Mouse (Mus musculus) gastrocnemius, adult 2 months (tissue): ENCODE results near the gene Retnla. TPM values are rescaled to one million over a fixed set of nuclear protein-coding genes. Genes with fewer than 3 reads are reported as not detected.
"Not testable (repeated sequence)": the region's sequence is repeated elsewhere in the genome, so short reads cannot be mapped to it uniquely, and the experiment has no call there.

Experiments used
- DNase-seq: peaks from one replicate; pipeline ENCODE4 v3.0.0; 2022
- H3K27ac ChIP-seq: fragments of 200-600 bp; 2 replicates; pipeline ENCODE4 v1.8.1; 2022; ENCODE audit warnings: mild to moderate bottlenecking
- H3K4me3 ChIP-seq: fragments of 200-600 bp; 2 replicates; pipeline ENCODE4 v1.8.1; 2022; ENCODE audit warnings: mild to moderate bottlenecking, moderate library complexity
- CTCF ChIP-seq: fragments of 200-600 bp; IDR thresholded peaks from 2 replicates; pipeline ENCODE4 v1.8.1; 2022; ENCODE audit warnings: antibody characterized with exemption, mild to moderate bottlenecking, moderate library complexity
- intact Hi-C: fragments of 180-260 bp; cut with DNase I; formaldehyde crosslinking; loops from one replicate; pipeline ENCODE4 v1.15.1; 2025
- long read RNA-seq, 2 experiments: library from polyadenylated mRNA; stranded (forward); transcript quantifications; one replicate each; pipeline ENCODE4 v2.0.0; 2021
- total RNA-seq, 2 experiments: library from RNA; stranded (reverse); gene quantifications; 2 replicates each; pipeline ENCODE4 v1.2.3; 2021

The Retnla gene
- total RNA-seq = 1 to 10 TPM; 2.8 to 8.4 TPM
- long read RNA-seq, experiment 1, partial matches to known transcripts = 0 of 1 reads
- long read RNA-seq, experiment 1, other reads (novel, unspliced or antisense) = 0 of 1 reads
- long read RNA-seq, experiment 2 = 0 reads

DNA sequence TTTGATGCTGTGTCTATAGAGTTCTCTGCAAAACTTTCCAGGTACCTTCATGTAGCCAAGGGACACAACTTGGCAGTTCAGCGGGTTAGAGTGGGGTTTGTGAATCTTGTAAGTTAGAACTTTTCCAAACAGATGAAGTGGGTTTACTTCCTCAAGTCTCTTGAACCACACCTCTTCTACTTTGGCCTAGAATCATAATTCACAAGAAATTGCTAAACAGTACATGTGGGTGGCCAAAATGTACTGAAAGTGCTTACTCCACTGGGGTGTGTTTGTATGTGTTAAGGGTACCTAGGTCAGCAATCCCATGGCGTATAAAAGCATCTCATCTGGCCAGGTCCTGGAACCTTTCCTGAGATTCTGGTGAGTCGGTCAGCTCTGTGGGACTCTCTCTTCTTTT is at the start of gene Retnla:
TSS of gene Retnla (plus strand) at position 286 of the 400 bp plus-strand sequence.
- no peak within 1 kb of the TSS for H3K4me3 ChIP-seq
- no peak for TF ChIP-seq CTCF
- no peak within 1 kb of the TSS for H3K27ac ChIP-seq
- intact Hi-C loops = no loop called here
- no peak for DNase-seq

- DNase-seq = no peak
- Histone ChIP-seq H3K4me3 (no peak overlapping the region), H3K27ac (no peak overlapping the region)
- intact Hi-C loops = no loop called here
- no peak for TF ChIP-seq CTCF
Observed at GRCm38 (mm10) chr16:48798285-48798684, 44.1 kb upstream of the Retnla start.

- Histone ChIP-seq H3K4me3 (no peak overlapping the region), H3K27ac (no peak overlapping the region)
- no peak for TF ChIP-seq CTCF
- no peak for DNase-seq
- intact Hi-C loops = no loop called here
Observed at GRCm38 (mm10) chr16:48799470-48799869, 42.9 kb upstream of the Retnla start.

DNA sequence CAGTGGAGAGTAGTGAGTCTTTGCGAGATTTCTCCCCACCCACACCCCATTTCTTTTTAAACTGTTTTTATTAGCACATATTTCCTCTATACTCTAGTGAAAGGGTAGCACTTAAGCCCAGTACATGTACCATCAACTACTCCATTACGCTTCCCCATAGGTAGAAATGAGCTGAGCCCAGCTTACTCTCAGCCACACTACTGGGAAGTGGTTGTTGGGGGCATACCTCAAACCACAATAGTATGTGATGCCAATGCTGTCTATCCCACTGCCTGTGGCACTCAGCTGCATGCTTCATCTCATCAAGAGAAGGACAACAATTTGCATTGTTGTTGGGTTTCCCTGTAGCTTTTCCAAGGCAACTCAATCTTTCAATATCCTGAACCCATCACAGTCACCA is 41.4 kb upstream of the Retnla start:
- TF ChIP-seq CTCF = no peak
- Histone ChIP-seq H3K27ac (no peak overlapping the region), H3K4me3 (no peak overlapping the region)
- DNase-seq = no peak
- intact Hi-C loops = no loop called here

GRCm38 (mm10) chr16:48805412-48805811 is 36.9 kb upstream of the Retnla start:
- TF ChIP-seq CTCF = no peak
- DNase-seq = no peak
- no peak overlapping the region for H3K27ac ChIP-seq
- H3K4me3 ChIP-seq = no peak overlapping the region
- intact Hi-C loops = no loop called here

DNA sequence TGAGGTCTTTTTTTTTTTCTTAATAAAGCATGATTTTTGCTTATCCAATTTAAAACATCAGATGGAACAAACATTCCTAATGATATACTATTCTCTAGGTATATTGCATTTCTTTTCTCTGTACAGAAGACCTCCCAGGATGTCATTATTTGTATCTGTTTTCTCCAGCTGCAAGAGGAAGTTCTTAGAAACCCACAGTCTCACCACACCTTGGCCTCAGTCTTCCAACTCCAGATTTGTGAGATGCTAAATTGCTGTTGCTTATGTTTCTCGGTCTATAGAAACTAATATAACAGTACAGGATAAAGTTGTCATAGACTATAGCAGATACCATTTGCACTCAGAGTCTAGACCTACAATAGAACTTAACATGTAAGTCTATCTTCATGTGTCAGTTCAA is 35.8 kb upstream of the Retnla start:
- TF ChIP-seq CTCF = no peak
- no peak for DNase-seq
- H3K4me3 ChIP-seq = no peak overlapping the region
- H3K27ac ChIP-seq = no peak overlapping the region
- intact Hi-C loops = no loop called here

GRCm38 (mm10) chr16:48809374-48809773 is 33.0 kb upstream of the Retnla start:
- DNase-seq = no peak
- Histone ChIP-seq H3K4me3 (no peak overlapping the region), H3K27ac (no peak overlapping the region)
- TF ChIP-seq CTCF = no peak
- intact Hi-C loops = no loop called here

DNA sequence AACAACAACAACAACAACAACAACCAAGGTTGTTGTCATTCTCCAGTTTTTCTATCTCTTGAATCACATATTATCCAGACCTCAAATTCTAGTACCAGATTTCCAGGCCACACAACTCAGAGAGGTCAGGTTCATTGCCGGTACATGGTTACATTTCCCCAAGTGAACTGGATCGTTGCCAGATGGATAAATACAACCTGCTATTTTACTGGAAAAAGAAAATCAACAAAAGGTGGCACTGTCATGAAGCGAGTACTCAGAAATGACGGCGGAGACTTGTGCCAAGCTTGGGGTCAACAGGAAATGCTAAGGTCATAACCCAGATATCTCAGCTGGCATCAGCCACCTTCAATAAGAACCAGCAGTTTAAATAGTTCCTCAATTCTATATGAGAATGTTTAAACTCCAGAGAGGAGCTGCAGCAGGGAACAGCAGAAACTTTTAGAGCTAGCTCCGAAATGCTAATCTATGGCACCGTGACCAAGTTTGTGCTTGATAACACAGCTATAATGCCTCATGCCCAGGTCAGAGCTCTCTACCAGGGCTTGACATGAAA is 30.4 kb upstream of the Retnla start:
- H3K4me3 ChIP-seq = no peak overlapping the region
- intact Hi-C loops = no loop called here
- TF ChIP-seq CTCF = no peak
- H3K27ac ChIP-seq = no peak overlapping the region
- DNase-seq = no peak

GRCm38 (mm10) chr16:48816695-48817094 is 25.7 kb upstream of the Retnla start, which contains the start of gene Retnlb:
TSS of gene Retnlb (plus strand) at chr16:48816856.
- no peak for TF ChIP-seq CTCF
- Histone ChIP-seq H3K4me3 (no peak within 1 kb of the TSS), H3K27ac (no peak within 1 kb of the TSS)
- no peak for DNase-seq
- intact Hi-C loops = no loop called here

DNA sequence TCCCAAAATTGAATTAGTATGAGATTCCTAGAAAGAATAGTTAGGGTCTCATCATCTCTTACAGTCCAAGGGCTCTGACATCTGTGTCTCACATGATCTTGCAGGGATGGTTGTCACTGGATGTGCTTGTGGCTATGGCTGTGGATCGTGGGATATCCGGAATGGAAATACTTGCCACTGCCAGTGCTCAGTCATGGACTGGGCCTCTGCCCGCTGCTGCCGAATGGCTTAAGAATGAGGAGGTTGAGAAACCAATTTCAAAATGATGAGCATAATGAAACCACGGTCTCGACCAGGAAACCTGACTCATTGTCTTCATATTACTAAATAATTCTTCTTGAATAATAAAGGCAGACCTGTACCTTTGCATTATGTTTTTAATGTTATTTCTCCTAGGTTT is 23.8 kb upstream of the Retnla start:
- no peak overlapping the region for H3K27ac ChIP-seq
- TF ChIP-seq CTCF = no peak
- H3K4me3 ChIP-seq = no peak overlapping the region
- intact Hi-C loops = no loop called here
- no peak for DNase-seq

- no peak for DNase-seq
- no peak for TF ChIP-seq CTCF
- intact Hi-C loops = no loop called here
- Histone ChIP-seq H3K4me3 (no peak overlapping the region), H3K27ac (no peak overlapping the region)
Observed at GRCm38 (mm10) chr16:48826474-48826873, 15.9 kb upstream of the Retnla start.

DNA sequence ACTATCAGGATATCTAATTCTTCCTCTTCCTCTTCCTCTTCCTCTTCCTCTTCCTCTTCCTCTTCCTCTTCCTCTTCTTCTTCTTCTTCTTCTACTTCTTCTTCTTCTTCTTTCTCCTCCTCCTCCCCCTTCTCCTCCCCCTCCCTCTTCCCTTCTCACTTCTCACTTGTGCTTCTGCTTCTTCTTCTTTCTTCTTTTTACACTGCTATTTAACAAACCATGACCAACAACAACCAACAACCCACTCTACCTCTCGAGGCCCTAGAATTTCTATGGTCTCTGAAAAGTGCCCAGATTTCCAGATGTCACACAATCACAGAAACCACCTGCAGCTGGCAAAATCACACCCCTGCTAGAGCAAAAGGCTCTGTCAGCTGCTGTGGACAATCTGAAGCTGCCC is 14.7 kb upstream of the Retnla start:
- Histone ChIP-seq H3K4me3 (no peak overlapping the region), H3K27ac (no peak overlapping the region)
- no peak for TF ChIP-seq CTCF
- intact Hi-C loops = no loop called here
- DNase-seq = no peak

DNA sequence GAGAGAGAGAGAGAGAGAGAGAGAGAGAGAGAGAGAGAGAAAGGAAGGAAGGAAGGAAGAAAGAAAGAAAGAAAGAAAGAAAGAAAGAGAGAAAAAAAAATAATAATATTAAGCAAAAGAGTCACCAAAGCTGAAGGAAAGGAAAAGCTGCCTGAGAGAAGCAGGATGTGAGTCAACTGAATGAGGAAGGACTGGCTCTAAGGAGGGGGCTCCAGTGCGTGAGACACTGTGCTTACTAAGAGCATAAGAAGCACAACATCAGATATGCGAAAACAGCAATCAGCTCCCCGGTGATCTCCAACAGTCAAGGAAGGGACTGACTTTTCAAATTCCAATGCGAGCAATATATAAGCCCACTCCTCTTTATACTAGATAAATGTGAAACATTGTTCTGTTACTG is 13.3 kb upstream of the Retnla start:
- Histone ChIP-seq H3K4me3 (no peak overlapping the region), H3K27ac (no peak overlapping the region)
- intact Hi-C loops = no loop called here
- DNase-seq = no peak
- no peak for TF ChIP-seq CTCF

DNA sequence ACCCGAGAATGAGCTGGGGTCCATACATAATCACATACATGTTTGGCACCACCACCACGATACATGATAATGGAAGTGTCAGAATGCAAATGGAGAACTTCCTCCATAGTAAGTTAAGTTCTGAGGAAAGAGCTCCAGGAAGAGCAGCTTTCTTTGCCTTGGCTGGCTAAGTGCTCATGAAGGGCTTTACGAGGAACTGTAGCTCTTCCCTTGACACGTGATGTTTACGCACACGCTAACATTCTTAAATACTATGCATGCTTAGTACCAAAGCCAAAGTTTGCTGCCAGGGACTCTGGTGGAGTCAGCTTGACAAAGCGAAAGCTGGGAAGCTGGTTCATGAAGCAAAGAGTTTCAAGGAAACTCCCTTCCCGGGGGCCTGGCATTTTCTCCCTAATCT is 10.3 kb upstream of the Retnla start:
- TF ChIP-seq CTCF = no peak
- Histone ChIP-seq H3K4me3 (no peak overlapping the region), H3K27ac (0 out of 2 replicates have a peak overlapping the region, but pooled peaks have one; percentile 5)
- DNase-seq = no peak
- intact Hi-C loops = no loop called here

- intact Hi-C loops, DNase-seq, H3K27ac ChIP-seq, H3K4me3 ChIP-seq: not testable (repeated sequence)
Observed at GRCm38 (mm10) chr16:48833626-48834025, 8.7 kb upstream of the Retnla start.
